Mouse (Mus musculus) MEL (cell line): ENCODE data around the gene Lrrtm3. TPM values are rescaled to one million over a fixed set of nuclear protein-coding genes. Genes with fewer than 3 reads are reported as not detected.

Source experiments
- DNase-seq: peaks from one replicate; pipeline ENCODE4 v3.0.0; 2011; ENCODE audit warnings: low read depth, low spot score
- H3K27ac ChIP-seq: 2 replicates; pipeline ENCODE4 v1.5.1; 2012; ENCODE audit warnings: low read depth, mild to moderate bottlenecking, control low read depth, low read length, moderate library complexity; ENCODE audit not compliant: control insufficient read depth
- H3K27me3 ChIP-seq, 2 experiments: fragments of 150-350 bp in 1 of 2; sonication (generic) in 1 of 2; 2 replicates each; pipeline ENCODE4 v1.6.1; 2012; ENCODE audit warnings: low read length in 2 of 2, mild to moderate bottlenecking in 2 of 2, improper control_type of control experiment in 1 of 2, moderate library complexity in 1 of 2; ENCODE audit not compliant: insufficient read depth in 2 of 2, control insufficient read depth in 1 of 2
- H3K36me3 ChIP-seq, 2 experiments: 2 replicates each; pipeline ENCODE4 v1.6.1; 2012 to 2014; ENCODE audit warnings: low read length in 2 of 2, improper control_type of control experiment in 1 of 2, inconsistent platforms in 1 of 2, mild to moderate bottlenecking in 1 of 2; ENCODE audit not compliant: insufficient read depth in 2 of 2, control insufficient read depth in 1 of 2
- H3K4me1 ChIP-seq, 2 experiments: fragments of 150-350 bp in 1 of 2; sonication (generic) in 1 of 2; 2 replicates each; pipeline ENCODE4 v1.6.1; 2012; ENCODE audit warnings: low read length in 2 of 2, improper control_type of control experiment in 1 of 2, mild to moderate bottlenecking in 1 of 2; ENCODE audit not compliant: insufficient read depth in 2 of 2, control insufficient read depth in 1 of 2
- H3K4me3 ChIP-seq, 2 experiments: fragments of 150-350 bp in 1 of 2; sonication (generic) in 1 of 2; 2 replicates each; pipeline ENCODE4 v1.5.1; 2012; ENCODE audit warnings: low read depth in 2 of 2, low read length in 2 of 2, mild to moderate bottlenecking in 2 of 2, moderate library complexity in 2 of 2, control low read depth in 1 of 2, improper control_type of control experiment in 1 of 2; ENCODE audit not compliant: control insufficient read depth in 1 of 2, insufficient read depth in 1 of 2
- H3K79me2 ChIP-seq: 2 replicates; pipeline ENCODE4 v1.6.1; 2012; ENCODE audit warnings: mild to moderate bottlenecking, low read length, moderate library complexity; ENCODE audit not compliant: control insufficient read depth, poor library complexity, insufficient read depth
- H3K9ac ChIP-seq: 2 replicates; pipeline ENCODE4 v1.6.1; 2012; ENCODE audit warnings: low read depth, mild to moderate bottlenecking, control low read depth, low read length, moderate library complexity; ENCODE audit not compliant: control insufficient read depth, poor library complexity, severe bottlenecking
- H3K9me3 ChIP-seq: fragments of 150-350 bp; sonication (generic); replicated peaks from 2 replicates; pipeline ENCODE4 v1.6.1; 2012; ENCODE audit warnings: mild to moderate bottlenecking, low read length, improper control_type of control experiment, moderate library complexity; ENCODE audit not compliant: insufficient read depth
- CTCF ChIP-seq, 3 experiments: IDR thresholded peaks in 2 of 3; conservative IDR thresholded peaks in 1 of 3; 2 replicates each; pipeline ENCODE4 v1.5.1; 2011 to 2012; ENCODE audit warnings: low read length in 3 of 3, low read depth in 2 of 3, mild to moderate bottlenecking in 2 of 3, improper control_type of control experiment in 1 of 3, inconsistent platforms in 1 of 3, mixed read lengths in 1 of 3, moderate library complexity in 1 of 3; ENCODE audit not compliant: control insufficient read depth in 1 of 3, insufficient read depth in 1 of 3, poor library complexity in 1 of 3, severe bottlenecking in 1 of 3
- E2F4 ChIP-seq: IDR thresholded peaks from 2 replicates; pipeline ENCODE4 v1.6.1; 2011; ENCODE audit warnings: low read depth, low read length, improper control_type of control experiment, borderline replicate concordance
- ETS1 ChIP-seq: IDR thresholded peaks from 2 replicates; pipeline ENCODE4 v1.6.1; 2012; ENCODE audit warnings: low read depth, mild to moderate bottlenecking, inconsistent platforms, low read length, improper control_type of control experiment, moderate library complexity
- GABPA ChIP-seq: IDR thresholded peaks from 2 replicates; pipeline ENCODE4 v1.6.1; 2012; ENCODE audit warnings: low read depth, mild to moderate bottlenecking, inconsistent platforms, low read length, improper control_type of control experiment, moderate library complexity
- HCFC1 ChIP-seq: IDR thresholded peaks from 2 replicates; pipeline ENCODE4 v1.6.1; 2012; ENCODE audit warnings: low read depth, mild to moderate bottlenecking, inconsistent platforms, low read length, improper control_type of control experiment, moderate library complexity
- JUND ChIP-seq: IDR thresholded peaks from 2 replicates; pipeline ENCODE4 v1.6.1; 2011; ENCODE audit warnings: low read depth, mild to moderate bottlenecking, improper control_type of control experiment, low read length
- MAX ChIP-seq: IDR thresholded peaks from 2 replicates; pipeline ENCODE4 v1.6.1; 2011; ENCODE audit warnings: low read length, improper control_type of control experiment
- MAZ ChIP-seq: IDR thresholded peaks from 2 replicates; pipeline ENCODE4 v1.6.1; 2012; ENCODE audit warnings: low read depth, mild to moderate bottlenecking, inconsistent platforms, low read length, improper control_type of control experiment
- MEF2A ChIP-seq: IDR thresholded peaks from 2 replicates; pipeline ENCODE4 v1.6.1; 2014; ENCODE audit warnings: low read depth, mild to moderate bottlenecking, inconsistent platforms, low read length, improper control_type of control experiment; ENCODE audit not compliant: poor library complexity, insufficient replicate concordance, severe bottlenecking; ENCODE audit errors: extremely low read depth
- MYC ChIP-seq: IDR thresholded peaks from 2 replicates; pipeline ENCODE4 v1.6.1; 2011; ENCODE audit warnings: low read depth, mild to moderate bottlenecking, low read length, improper control_type of control experiment, moderate library complexity
- POLR2A ChIP-seq, 2 experiments: IDR thresholded peaks; 2 replicates each; pipeline ENCODE4 v1.6.1; 2011 to 2012; ENCODE audit warnings: low read length in 2 of 2, mild to moderate bottlenecking in 2 of 2, control low read depth in 1 of 2, improper control_type of control experiment in 1 of 2, low read depth in 1 of 2, moderate library complexity in 1 of 2; ENCODE audit not compliant: control insufficient read depth in 1 of 2, insufficient read depth in 1 of 2, poor library complexity in 1 of 2
- SIN3A ChIP-seq: IDR thresholded peaks from 2 replicates; pipeline ENCODE4 v1.6.1; 2012; ENCODE audit warnings: low read length, improper control_type of control experiment, inconsistent platforms
- TAL1 ChIP-seq: IDR thresholded peaks from 2 replicates; pipeline ENCODE4 v1.6.1; 2012; ENCODE audit warnings: mild to moderate bottlenecking, inconsistent platforms, low read length, moderate library complexity, mixed read lengths
- TBP ChIP-seq: IDR thresholded peaks from 2 replicates; pipeline ENCODE4 v1.8.0; 2011; ENCODE audit warnings: low read depth, low read length, improper control_type of control experiment
- TCF12 ChIP-seq: IDR thresholded peaks from 2 replicates; pipeline ENCODE4 v1.6.1; 2014; ENCODE audit warnings: low read depth, mild to moderate bottlenecking, inconsistent platforms, low read length, improper control_type of control experiment, moderate library complexity
- USF1 ChIP-seq: IDR thresholded peaks from 2 replicates; pipeline ENCODE4 v1.6.1; 2014; ENCODE audit warnings: low read depth, mild to moderate bottlenecking, inconsistent platforms, low read length, improper control_type of control experiment, moderate library complexity
- ZKSCAN1 ChIP-seq: IDR thresholded peaks from 2 replicates; pipeline ENCODE4 v1.6.1; 2012; ENCODE audit warnings: low read depth, mild to moderate bottlenecking, inconsistent platforms, low read length, improper control_type of control experiment, moderate library complexity
- ZMIZ1 ChIP-seq: IDR thresholded peaks from 2 replicates; pipeline ENCODE4 v1.6.1; 2012; ENCODE audit warnings: low read depth, mild to moderate bottlenecking, inconsistent platforms, low read length, improper control_type of control experiment, moderate library complexity
- polyA plus RNA-seq, 2 experiments: library from polyadenylated mRNA; stranded (reverse) in 1 of 2; unstranded in 1 of 2; fragments of >175 nt in 1 of 2; fragments of >200 nt in 1 of 2; gene quantifications; 2 replicates each; pipeline versions ENCODE4 v1.2.1 to v1.2.4; 2012; ENCODE audit warnings: low replicate concordance in 2 of 2, low read depth in 1 of 2; ENCODE audit not compliant: insufficient read length in 2 of 2, insufficient read depth in 1 of 2, missing spikeins in 1 of 2
- total RNA-seq: library from RNA; depleted of rRNA; stranded (reverse); fragments of 300-350 nt; gene quantifications from 2 replicates; pipeline ENCODE4 v1.2.3, GENCODE M21; 2012; rRNA removed

The Lrrtm3 gene
- total and polyA plus RNA-seq, 3 experiments, result not detected

- TF ChIP-seq MEF2A (no peak), HCFC1 (no peak), CTCF (IDR thresholded peaks at IDR 0.05 in 2 of 3, conservative IDR thresholded peaks at IDR 0.05 in 1 of 3; ENCODE audit: control insufficient read depth in 1 of 3, insufficient read depth in 1 of 3, low read depth in 2 of 3, low read length in 3 of 3, poor library complexity in 1 of 3, severe bottlenecking in 1 of 3) (no peak), E2F4 (no peak), MYC (no peak), USF1 (no peak), JUND (no peak), SIN3A (no peak), ZKSCAN1 (no peak), GABPA (no peak)
- Histone ChIP-seq H3K79me2 (no peaks in the 10 kb centered on the region), H3K4me1 (no peaks in the 10 kb centered on the region), H3K27me3 (no peaks in the 10 kb centered on the region), H3K9ac (no peak overlapping the region), H3K36me3 (no peaks in the 10 kb centered on the region), H3K4me3 (no peak overlapping the region), H3K27ac (no peak overlapping the region), H3K9me3 (no peaks in the 10 kb centered on the region)
- no peak for DNase-seq
Observed at GRCm38 (mm10) chr10:63886449-63887088, 203.5 kb downstream of the Lrrtm3 start.

DNA sequence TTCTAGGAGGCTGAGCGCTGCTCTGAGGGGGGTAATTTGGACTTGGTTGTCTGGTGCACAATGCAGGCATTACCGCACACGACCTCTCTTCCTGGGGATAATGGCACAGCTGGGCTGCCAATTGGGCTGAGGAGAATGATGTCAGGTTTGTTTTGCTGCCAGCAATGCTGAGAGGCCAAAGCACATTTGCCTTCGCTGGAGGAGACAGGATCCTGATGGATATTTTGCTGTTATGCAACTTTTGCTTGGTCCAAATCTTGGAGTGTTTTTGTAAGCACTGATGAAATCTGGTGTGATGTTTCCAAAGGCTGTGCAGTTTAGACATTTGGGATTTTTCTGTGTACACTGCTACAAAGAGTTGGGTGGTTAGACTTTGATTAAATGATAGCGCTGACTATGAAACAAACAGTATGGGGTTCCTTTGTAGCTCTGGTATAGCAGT lies 209.6 kb downstream of the Lrrtm3 start:
- Histone ChIP-seq H3K4me3 (no peak overlapping the region), H3K4me1 (no peaks in the 10 kb centered on the region), H3K9ac (no peak overlapping the region), H3K9me3 (no peaks in the 10 kb centered on the region), H3K79me2 (no peaks in the 10 kb centered on the region), H3K27me3 (no peaks in the 10 kb centered on the region), H3K27ac (no peak overlapping the region), H3K36me3 (no peaks in the 10 kb centered on the region)
- no peak for TF ChIP-seq TBP
- no peak for TF ChIP-seq MAX
- TF ChIP-seq SIN3A, result no peak
- no peak for TF ChIP-seq ZMIZ1
- no peak for TF ChIP-seq MAZ
- no peak for TF ChIP-seq HCFC1
- no peak for TF ChIP-seq TCF12
- TF ChIP-seq JUND, result no peak
- no peak for TF ChIP-seq ETS1
- no peak for TF ChIP-seq TAL1
- TF ChIP-seq POLR2A (IDR thresholded peaks at IDR 0.05; ENCODE audit: control insufficient read depth in 1 of 2, insufficient read depth in 1 of 2, low read depth in 1 of 2, low read length in 2 of 2, poor library complexity in 1 of 2), result no peak
- TF ChIP-seq ZKSCAN1, result no peak
- DNase-seq, result no peak

Other genes starting within 250 kb of the Lrrtm3 start
- not detected in 2 replicates for gene Gm10118, start 162.8 kb downstream of the Lrrtm3 start, total RNA-seq
- not detected for gene Gm10118, start 162.8 kb downstream of the Lrrtm3 start, polyA plus RNA-seq